8 mouse cellular contexts compared by ENCODE assay signal in the genomic region with DNA sequence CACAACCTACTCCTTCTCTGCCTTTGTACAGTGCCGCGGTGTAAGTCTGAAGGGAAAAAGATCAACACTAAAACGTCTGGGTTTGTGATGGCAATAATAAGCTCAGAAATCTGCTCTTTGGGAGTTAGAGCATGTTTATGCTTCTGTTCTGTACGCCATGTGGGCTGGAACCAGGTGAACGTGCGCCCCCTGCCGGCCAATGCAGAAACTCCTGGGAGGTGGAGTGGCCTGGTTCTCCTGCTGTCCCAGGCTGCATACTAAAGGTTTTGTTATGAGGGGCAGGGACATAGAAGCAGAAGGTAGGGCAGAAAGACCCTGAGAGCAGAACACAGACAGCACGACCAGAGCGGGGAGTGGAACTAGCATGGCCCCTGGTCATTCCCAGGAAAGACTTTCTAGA. TPM values are rescaled to one million over a fixed set of nuclear protein-coding genes. Genes with fewer than 3 reads are reported as not detected.
DNase-seq lines count a peak whose midpoint lies in the region; ATAC-seq lines count a peak whose summit lies in the region.

No protein-coding gene starts in this region.

- DNase-seq in ES-CJ7 (ENCODE audit: low read depth, low spot score) = peak; percentile 61
- DNase-seq in heart, postnatal 10 days = peak; percentile 86 to 90
- DNase-seq in large intestine, adult 2 months (ENCODE audit: low read depth, low spot score) = peak; percentile 45
- DNase-seq in testis, postnatal 10 days (ENCODE audit: low spot score) = peak; percentile 88

- intact Hi-C loops in heart, postnatal 10 days (cut with DNase I) = loop anchor here (1.0 to 2.0 kb wide), 2 partner anchors 91 to 164 kb away; no protein-coding TSS in a partner anchor

- peak; percentile 88 for ATAC-seq in cerebellum, adult (ENCODE audit: insufficient number of reproducible peaks, low FRiP score, low TSS enrichment)
- ATAC-seq in forebrain, embryonic 13.5 days = peak; percentile 87
- 0 out of 2 replicates have a peak, but pooled peaks have one; percentile 30 for ATAC-seq in liver, embryonic 16.5 days (ENCODE audit: low read depth)
- ATAC-seq in neutrophil, adult 5-6 weeks (ENCODE audit: extremely low read depth, insufficient number of reproducible peaks, low FRiP score, poor library complexity, severe bottlenecking) = peak; percentile 83

- H3K4me3 ChIP-seq in forebrain, embryonic 13.5 days = no peak overlapping the region
- H3K4me3 ChIP-seq in liver, embryonic 16.5 days (ENCODE audit: low read depth, low read length) = no peak overlapping the region

- no peaks in the 10 kb centered on the region for H3K9me3 ChIP-seq in forebrain, embryonic 13.5 days (replicated peaks)
- H3K9me3 ChIP-seq in liver, embryonic 16.5 days (replicated peaks; ENCODE audit: control insufficient read depth, low read length) = no peaks in the 10 kb centered on the region

- WGBS in forebrain, embryonic 13.5 days = 4% methylated on average over 9 of the region's 9 CpGs
- 5% methylated on average over 9 of the region's 9 CpGs for WGBS in large intestine, adult 2 months
- 4% methylated on average over 9 of the region's 9 CpGs for WGBS in liver, embryonic 16.5 days (ENCODE audit: insufficient replicate concordance)

- no peak overlapping the region for H3K9ac ChIP-seq in forebrain, embryonic 13.5 days
- H3K9ac ChIP-seq in liver, embryonic 16.5 days (ENCODE audit: low read depth, low read length) = no peak overlapping the region

- H3K4me1 ChIP-seq in forebrain, embryonic 13.5 days = no peaks in the 10 kb centered on the region
- H3K4me1 ChIP-seq in liver, embryonic 16.5 days (ENCODE audit: control insufficient read depth, low read depth, low read length) = no peaks in the 10 kb centered on the region

- H3K4me2 ChIP-seq in forebrain, embryonic 13.5 days = peak overlapping the region; percentile 24; the same call in 1 of the 2 replicates
- H3K4me2 ChIP-seq in liver, embryonic 16.5 days (ENCODE audit: low read depth, low read length) = no peak overlapping the region

- H3K27me3 ChIP-seq in forebrain, embryonic 13.5 days = no peaks in the 10 kb centered on the region
- no peaks in the 10 kb centered on the region for H3K27me3 ChIP-seq in liver, embryonic 16.5 days (ENCODE audit: control insufficient read depth, insufficient read depth, low read depth, low read length)

- no peak overlapping the region for H3K27ac ChIP-seq in forebrain, embryonic 13.5 days
- no peak overlapping the region for H3K27ac ChIP-seq in liver, embryonic 16.5 days (ENCODE audit: low read length)

- no peaks in the 10 kb centered on the region for H3K36me3 ChIP-seq in forebrain, embryonic 13.5 days (ENCODE audit: poor library complexity, severe bottlenecking)
- no peaks in the 10 kb centered on the region for H3K36me3 ChIP-seq in liver, embryonic 16.5 days (ENCODE audit: control insufficient read depth, insufficient read depth)

RNA-seq across cellular contexts. Expression of a gene that starts 10.2 kb away (rescaled TPM):
- not detected in 2 replicates for polyA plus RNA-seq in forebrain, embryonic 13.5 days (2015; fragmentation: Nextera tagmentation; extraction: Ambion mirVana)
- not detected for total RNA-seq in heart, postnatal 10 days (2021)
- not detected in 2 replicates for polyA plus RNA-seq in large intestine, adult 2 months (2012; rRNA removed)
- polyA plus RNA-seq in liver, embryonic 16.5 days (2015; fragmentation: Nextera tagmentation; extraction: Ambion mirVana) = not detected in 2 replicates
- not detected in 2 replicates for total RNA-seq in neutrophil, adult 5-6 weeks (2017)

Comparison
In these comparisons a context has a peak if more than half of its experiments do, and no peak if none do; other contexts are left out.
1. ATAC-seq: peak in every context shown above with its lines; median percentile 88 in cerebellum, adult; 87 in forebrain, embryonic 13.5 days; 83 in neutrophil, adult 5-6 weeks; 30 in liver, embryonic 16.5 days.